In genomic region chr4:136145362-136145885, GRCm38 (mm10) we compare ENCODE assay signal across 8 mouse cellular contexts. TPM values are rescaled to one million over a fixed set of nuclear protein-coding genes. Genes with fewer than 3 reads are reported as not detected.
DNase-seq lines count a peak whose midpoint lies in the region; ATAC-seq and TF ChIP-seq lines count a peak whose summit lies in the region.

No protein-coding gene starts in this region.

- peak overlapping the region; percentile 72 for H3K4me3 ChIP-seq in heart, embryonic 12.5 days
- H3K4me3 ChIP-seq in hindbrain, embryonic 15.5 days: peak overlapping the region; percentile 51
- H3K4me3 ChIP-seq in midbrain, embryonic 10.5 days: peak overlapping the region; percentile 96

- ATAC-seq in heart, embryonic 12.5 days (ENCODE audit: insufficient number of reproducible peaks, low FRiP score): no peak
- ATAC-seq in hindbrain, embryonic 15.5 days (ENCODE audit: low FRiP score, low read depth): no peak

- peak overlapping the region; percentile 70 for H3K4me2 ChIP-seq in heart, embryonic 12.5 days
- peak overlapping the region; percentile 82 for H3K4me2 ChIP-seq in hindbrain, embryonic 15.5 days

- H3K27ac ChIP-seq in heart, embryonic 12.5 days (ENCODE audit: poor library complexity, severe bottlenecking): peak overlapping the region; percentile 97
- H3K27ac ChIP-seq in hindbrain, embryonic 15.5 days (replicated peaks): peak overlapping the region; percentile 82
- peak overlapping the region; percentile 99 for H3K27ac ChIP-seq in midbrain, embryonic 10.5 days (replicated peaks)

- no peaks in the 10 kb centered on the region for H3K27me3 ChIP-seq in heart, embryonic 12.5 days (replicated peaks)
- peaks cover 17% of the 10 kb centered on the region; the same call in 1 of the 2 replicates for H3K27me3 ChIP-seq in hindbrain, embryonic 15.5 days
- H3K27me3 ChIP-seq in midbrain, embryonic 10.5 days (ENCODE audit: low read depth, poor library complexity, severe bottlenecking): peaks cover 10% of the 10 kb centered on the region; the same call in 1 of the 2 replicates

- peaks cover 67% of the 10 kb centered on the region for H3K4me1 ChIP-seq in heart, embryonic 12.5 days (replicated peaks)
- peaks cover 57% of the 10 kb centered on the region for H3K4me1 ChIP-seq in hindbrain, embryonic 15.5 days (replicated peaks)
- H3K4me1 ChIP-seq in midbrain, embryonic 10.5 days: peaks cover 90% of the 10 kb centered on the region

- no peaks in the 10 kb centered on the region for H3K36me3 ChIP-seq in heart, embryonic 12.5 days
- no peaks in the 10 kb centered on the region for H3K36me3 ChIP-seq in hindbrain, embryonic 15.5 days
- H3K36me3 ChIP-seq in midbrain, embryonic 10.5 days: peaks cover 15% of the 10 kb centered on the region

- 23% methylated on average over 11 of the region's 11 CpGs for WGBS in heart, embryonic 12.5 days
- WGBS in hindbrain, embryonic 15.5 days: 9% methylated on average over 11 of the region's 11 CpGs
- 9% methylated on average over 11 of the region's 11 CpGs for WGBS in midbrain, embryonic 10.5 days

- peak overlapping the region; percentile 91 for H3K9ac ChIP-seq in heart, embryonic 12.5 days
- peak overlapping the region; percentile 55 for H3K9ac ChIP-seq in hindbrain, embryonic 15.5 days

- H3K9me3 ChIP-seq in heart, embryonic 12.5 days (replicated peaks): no peaks in the 10 kb centered on the region
- no peaks in the 10 kb centered on the region for H3K9me3 ChIP-seq in hindbrain, embryonic 15.5 days
- H3K9me3 ChIP-seq in midbrain, embryonic 10.5 days (replicated peaks): no peaks in the 10 kb centered on the region

- no peak for DNase-seq in heart, adult 8-10 months (ENCODE audit: low spot score)
- DNase-seq in brain, embryonic 14.5 days (ENCODE audit: low read depth): peak; percentile 12
- peak; percentile 25 for DNase-seq in midbrain, embryonic 10.5 days (ENCODE audit: low spot score)
- no peak for DNase-seq in adrenal gland, postnatal 25 days
- no peak for DNase-seq in spleen, postnatal 10 days (ENCODE audit: low spot score in 2 of 2)
- DNase-seq in adrenal gland, postnatal 36 days: no peak

- no peak for TF ChIP-seq POLR2A in brain, embryonic 14.5 days (IDR thresholded peaks at IDR 0.05; ENCODE audit: borderline replicate concordance, extremely low read depth, insufficient read depth, insufficient read length, poor library complexity, severe bottlenecking)

- TF ChIP-seq CTCF in brain, embryonic 14.5 days (IDR thresholded peaks at IDR 0.05; ENCODE audit: borderline replicate concordance, extremely low read depth, insufficient read depth, insufficient read length): no peak

RNA-seq across cellular contexts. Expression of gene Id3, which starts 2.1 kb away (rescaled TPM):
- 320 and 321 TPM in 2 replicates for polyA plus RNA-seq in heart, embryonic 12.5 days (2016; fragmentation: Nextera tagmentation; extraction: Ambion mirVana)
- 10 to 100 TPM; 41.4 to 71.3 (median 61.6) TPM for total RNA-seq in heart, adult 8-10 months (2022)
- 105 and 107 TPM in 2 replicates for polyA plus RNA-seq in brain, embryonic 14.5 days (2012; rRNA removed)
- polyA plus RNA-seq in hindbrain, embryonic 15.5 days (2015; fragmentation: Nextera tagmentation; extraction: Ambion mirVana): 208 TPM in 2 replicates
- 619 and 802 TPM in 2 replicates for polyA plus RNA-seq in midbrain, embryonic 10.5 days (2016; fragmentation: Nextera tagmentation; extraction: Ambion mirVana)
- 59.6 and 78.0 TPM in 2 replicates for total RNA-seq in adrenal gland, postnatal 25 days (2021)
- 10 to 100 TPM; 60.0 to 74.0 TPM for total RNA-seq in adrenal gland, postnatal 36 days (2021)

RNA-seq across cellular contexts. Expression of gene E2f2, which starts 26.8 kb away (rescaled TPM):
- 8.1 and 9.3 TPM in 2 replicates for polyA plus RNA-seq in heart, embryonic 12.5 days (2016; fragmentation: Nextera tagmentation; extraction: Ambion mirVana)
- total RNA-seq in heart, adult 8-10 months (2022): 1 to 10 TPM in 1 of 4 experiments, under 1 TPM in 3; 0.38 to 2.1 (median 0.59) TPM
- polyA plus RNA-seq in brain, embryonic 14.5 days (2012; rRNA removed): 3.5 and 5.1 TPM in 2 replicates
- 2.8 and 3.6 TPM in 2 replicates for polyA plus RNA-seq in hindbrain, embryonic 15.5 days (2015; fragmentation: Nextera tagmentation; extraction: Ambion mirVana)
- 10.3 and 10.8 TPM in 2 replicates for polyA plus RNA-seq in midbrain, embryonic 10.5 days (2016; fragmentation: Nextera tagmentation; extraction: Ambion mirVana)
- total RNA-seq in adrenal gland, postnatal 25 days (2021): 4.1 and 4.8 TPM in 2 replicates
- total RNA-seq in adrenal gland, postnatal 36 days (2021): 1 to 10 TPM; 2.1 to 2.3 TPM

Comparison
In these comparisons a context has a peak if more than half of its experiments do, and no peak if none do; other contexts are left out.
1. DNase-seq: peak in brain, embryonic 14.5 days (single experiment) and midbrain, embryonic 10.5 days (single experiment); none in heart, adult 8-10 months (single experiment), adrenal gland, postnatal 25 days (single experiment), spleen, postnatal 10 days (0 of 2) and adrenal gland, postnatal 36 days (0 of 2).
2. Peak in every context shown above with its lines, with median percentiles within 50 percentile points of each other: H3K27ac ChIP-seq and H3K4me3 ChIP-seq.